Mouse (Mus musculus) kidney, postnatal 10 days (tissue): Measurements from ENCODE around the gene Zfp429.
"Not testable (repeated sequence)": the region's sequence is repeated elsewhere in the genome, so short reads cannot be mapped to it uniquely, and the experiment has no call there.

Source experiments
- DNase-seq: peaks from one replicate; pipeline ENCODE4 v3.0.0; 2021; ENCODE audit warnings: mixed read lengths

The Zfp429 gene

GRCm38 (mm10) chr13:67399183-67399903, at the start of gene Zfp429:
Gene Zfp429, minus strand, starts transcription at chr13:67399819.
- peak; percentile 80 for DNase-seq

DNA sequence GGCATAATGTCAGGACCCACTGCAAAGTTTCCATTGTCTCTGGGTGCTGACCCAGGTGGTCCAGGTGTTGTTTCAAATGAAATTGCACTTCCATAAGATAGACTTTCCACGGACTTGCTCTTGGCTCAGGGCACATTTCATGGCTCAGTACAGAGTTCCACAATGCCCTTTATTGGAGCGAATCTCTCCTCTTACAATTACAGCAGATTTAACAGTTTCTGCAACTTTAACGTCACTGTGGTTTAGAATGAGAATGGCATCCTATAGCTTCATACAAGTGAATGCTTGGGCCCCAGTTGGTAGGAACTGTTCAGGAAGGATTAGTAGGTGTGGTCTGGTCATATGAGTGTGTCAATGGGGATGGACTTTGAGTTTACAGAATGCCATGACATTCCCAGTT, 37.5 kb upstream of the Zfp429 start:
- DNase-seq: not testable (repeated sequence)

DNA sequence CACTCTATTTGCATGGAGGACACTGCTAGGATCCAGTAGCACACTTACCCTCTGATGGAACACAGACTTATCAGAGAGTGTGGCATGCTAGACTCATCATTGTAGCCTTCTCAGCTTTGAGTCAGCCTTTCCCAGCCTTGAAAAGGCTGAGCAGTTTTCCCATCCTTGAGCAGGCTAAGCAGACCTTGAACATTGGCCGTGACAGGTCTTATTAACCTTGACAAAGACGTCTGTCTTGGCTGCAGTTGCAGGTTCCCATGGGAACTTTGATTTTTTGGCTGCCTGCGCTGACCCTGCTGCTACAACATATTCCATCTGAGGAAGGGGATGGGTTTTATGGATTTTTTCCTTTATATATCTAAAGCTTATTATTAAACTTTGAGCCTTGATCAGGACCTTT, 28.5 kb upstream of the Zfp429 start:
- DNase-seq: no peak

DNA sequence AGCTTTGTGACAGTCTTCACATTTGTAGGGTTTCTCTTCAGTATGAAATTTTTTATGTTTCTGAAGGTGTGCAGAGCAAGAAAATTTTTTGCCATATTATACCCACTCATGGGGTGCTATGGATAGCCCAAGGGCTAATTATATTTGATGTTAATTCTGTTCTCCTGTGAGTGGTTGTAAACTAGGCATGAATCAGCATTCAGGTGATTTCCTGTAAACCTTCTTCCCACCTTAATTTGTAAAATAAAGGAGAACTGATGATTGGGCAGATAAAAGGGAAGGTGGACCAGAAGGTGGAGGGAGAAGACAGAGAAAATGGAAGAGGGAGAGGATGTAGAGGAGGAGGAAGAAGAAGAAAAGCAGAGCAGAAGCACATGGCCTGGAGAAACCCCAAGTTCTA, 26.1 kb upstream of the Zfp429 start:
- DNase-seq: not testable (repeated sequence)

DNA sequence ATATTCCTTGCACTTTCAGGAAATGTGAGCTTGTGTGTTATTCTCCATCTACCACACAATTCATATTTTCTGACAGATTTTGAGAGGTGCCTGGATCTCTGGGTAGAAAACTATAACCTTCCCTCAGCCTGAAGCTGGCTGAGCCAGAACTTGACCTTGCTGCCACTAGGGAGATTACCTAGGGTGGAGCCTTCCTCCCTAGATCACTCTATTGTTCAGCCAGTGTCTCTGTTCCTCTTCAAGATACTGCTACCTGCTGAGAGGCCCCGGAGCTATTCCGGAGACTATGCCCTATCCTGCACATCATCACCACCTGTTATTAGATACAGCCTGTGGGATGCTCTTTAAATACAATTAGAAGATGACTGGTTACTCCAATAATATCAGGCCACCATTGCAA, 22.9 kb upstream of the Zfp429 start:
- DNase-seq: not testable (repeated sequence)

GRCm38 (mm10) chr13:67421207-67421857, 21.7 kb upstream of the Zfp429 start, which contains the start of gene Zfp459:
Gene Zfp459, minus strand, starts transcription at chr13:67421418.
- DNase-seq: peak; percentile 66

DNA sequence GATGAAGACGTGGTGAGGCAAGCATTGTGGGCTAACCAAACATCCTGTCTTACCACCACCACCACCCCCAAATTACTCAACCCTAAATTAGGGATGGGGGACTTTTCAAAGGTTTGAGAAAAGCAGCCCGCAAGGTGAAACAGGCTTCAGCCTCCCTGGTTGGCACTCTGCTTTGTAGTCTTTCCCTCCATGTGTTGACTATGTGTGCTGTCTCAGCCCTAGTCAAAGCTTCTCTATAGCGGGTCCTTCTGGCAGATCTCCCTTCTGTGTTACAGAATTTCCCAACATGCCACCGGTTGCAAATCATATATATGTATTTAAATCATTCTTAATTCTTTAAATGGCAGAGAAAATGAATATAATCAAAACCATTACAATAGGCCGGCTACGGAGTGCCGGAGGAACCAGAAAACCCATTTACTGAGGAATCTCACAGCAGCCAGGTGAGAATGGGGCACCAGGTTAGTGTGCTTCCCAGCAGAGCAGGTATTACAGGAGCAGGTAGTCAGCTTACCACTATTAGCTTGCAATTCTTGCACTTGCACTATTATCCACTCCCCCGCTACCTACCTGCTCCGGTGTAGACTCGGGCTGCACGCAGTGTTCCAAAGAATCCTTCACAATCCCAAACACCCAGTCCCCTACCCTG, 21.1 kb upstream of the Zfp429 start:
- no peak for DNase-seq

- no peak for DNase-seq
These were observed 17.2 kb upstream of the Zfp429 start for GRCm38 (mm10) chr13:67416811-67417210.

- no peak for DNase-seq
These were observed 16.1 kb upstream of the Zfp429 start for GRCm38 (mm10) chr13:67415759-67416158.

- not testable (repeated sequence) for DNase-seq
These were observed 14.0 kb upstream of the Zfp429 start for GRCm38 (mm10) chr13:67413634-67414033.

DNA sequence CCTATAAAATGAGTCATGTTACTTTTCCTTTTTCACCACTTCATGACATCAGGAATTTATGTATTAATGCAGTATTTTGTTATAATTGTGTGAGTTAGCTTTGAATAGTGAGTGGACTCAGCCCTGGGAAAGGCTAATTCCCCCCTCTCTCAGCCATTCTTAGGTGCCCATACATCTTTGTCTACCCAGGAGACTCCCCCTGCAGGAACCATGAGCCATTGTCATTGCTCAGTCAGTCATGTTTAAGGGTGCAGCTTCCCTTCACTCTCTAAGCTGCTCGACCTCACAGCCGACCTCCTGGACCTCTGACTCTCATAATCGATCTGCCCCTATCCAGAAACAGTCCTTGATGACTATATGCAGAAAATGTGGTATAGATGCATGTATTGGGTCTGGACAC, 23.4 kb downstream of the Zfp429 start:
- DNase-seq: not testable (repeated sequence)

GRCm38 (mm10) chr13:67375050-67375911, 24.3 kb downstream of the Zfp429 start, which contains the start of the genes Gm28041 and Zfp456:
Gene Gm28041, minus strand, starts transcription at chr13:67375733.
Gene Zfp456, minus strand, starts transcription at chr13:67375810.
- peak; percentile 81 for DNase-seq

GRCm38 (mm10) chr13:67360131-67360744, 39.4 kb downstream of the Zfp429 start, which contains the start of the genes Gm28044 and Zfp953:
Gene Gm28044, minus strand, starts transcription at chr13:67360536.
Gene Zfp953, minus strand, starts transcription at chr13:67360605.
- peak; percentile 93 for DNase-seq

GRCm38 (mm10) chr13:67351854-67352253, 47.8 kb downstream of the Zfp429 start:
- no peak for DNase-seq

DNA sequence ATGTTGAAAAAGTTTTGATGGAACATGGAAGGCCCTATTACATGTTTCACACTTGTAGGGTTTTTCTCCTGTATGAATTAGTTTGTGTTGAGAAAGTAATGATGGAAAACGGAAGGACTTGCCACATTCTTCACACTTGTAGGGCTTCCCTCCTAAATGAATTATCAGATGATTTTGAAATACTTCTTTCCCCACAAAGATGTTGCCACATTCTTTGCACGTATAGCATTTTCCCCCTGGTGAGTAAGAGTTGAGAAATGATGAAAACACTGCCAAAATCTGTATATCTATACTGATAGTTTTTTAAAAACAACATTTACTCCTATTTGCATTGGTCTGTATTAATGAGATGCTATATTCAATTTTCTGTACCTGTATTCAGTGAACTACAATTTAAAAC, 56.2 kb downstream of the Zfp429 start:
- DNase-seq: no peak
